Mouse (Mus musculus): Measurements from ENCODE around the gene Dnaic1.

Gene Dnaic1

DNA sequence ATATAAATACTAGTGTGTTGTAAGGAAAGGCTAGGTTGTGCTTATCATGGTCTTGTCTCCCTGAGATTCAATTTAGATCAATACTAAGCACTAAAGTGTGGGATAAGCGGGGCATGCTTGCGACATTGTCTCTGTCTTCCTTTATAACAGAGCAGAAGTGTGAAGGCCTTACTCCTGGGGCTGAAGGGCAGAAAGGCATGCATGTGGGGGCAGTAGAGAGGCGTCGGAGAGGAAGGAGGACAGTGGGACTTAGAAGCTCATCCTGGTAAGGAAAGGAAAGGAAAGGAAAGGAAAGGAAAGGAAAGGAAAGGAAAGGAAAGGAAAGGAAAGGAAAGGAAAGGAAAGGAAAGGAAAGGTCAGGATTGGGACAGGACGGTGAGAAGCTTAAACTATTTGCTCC, 1.9 kb downstream of the Dnaic1 start:
- DNase-seq (ENCODE audit: low read depth) = peak; percentile 26

DNA sequence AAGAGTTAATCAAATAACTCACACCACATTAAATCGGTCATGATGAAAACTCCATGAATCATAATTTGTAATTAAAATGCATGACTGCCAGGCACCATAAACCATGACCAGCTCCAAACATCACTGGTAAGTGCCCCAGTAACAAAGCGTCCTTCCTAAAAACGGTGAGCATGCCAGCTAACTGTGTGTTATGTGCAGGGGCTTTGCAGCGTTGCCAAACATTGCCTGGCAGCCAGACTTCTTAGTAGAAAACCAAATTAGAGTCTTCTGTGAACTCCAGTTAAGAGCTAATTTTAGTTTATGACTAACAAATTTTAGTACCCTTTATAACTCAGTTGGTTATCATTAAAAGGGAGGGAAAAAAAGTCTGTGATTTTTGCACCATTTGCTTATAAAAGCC, 3.9 kb downstream of the Dnaic1 start:
- no peak for DNase-seq (ENCODE audit: low read depth)

DNA sequence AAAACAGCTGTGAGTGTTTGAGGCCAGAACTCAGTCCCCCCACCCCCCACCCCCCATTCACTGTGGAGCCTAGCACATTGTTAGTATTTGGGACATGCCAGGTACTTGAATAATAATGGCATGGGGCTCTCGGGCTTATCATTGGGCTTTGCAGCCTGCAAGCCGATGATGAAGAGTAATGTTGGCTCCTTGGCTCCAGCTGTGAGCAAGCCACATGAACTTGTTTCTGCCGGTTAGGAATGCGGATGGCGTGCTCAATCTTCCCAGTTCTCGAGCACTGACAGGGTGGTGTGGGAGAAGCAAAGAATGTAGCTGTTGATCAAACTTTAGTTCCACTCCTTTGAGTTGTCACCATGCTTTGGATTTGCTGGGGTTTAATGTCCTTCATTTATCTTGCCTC, 6.3 kb downstream of the Dnaic1 start:
- DNase-seq (ENCODE audit: low read depth) = no peak

DNA sequence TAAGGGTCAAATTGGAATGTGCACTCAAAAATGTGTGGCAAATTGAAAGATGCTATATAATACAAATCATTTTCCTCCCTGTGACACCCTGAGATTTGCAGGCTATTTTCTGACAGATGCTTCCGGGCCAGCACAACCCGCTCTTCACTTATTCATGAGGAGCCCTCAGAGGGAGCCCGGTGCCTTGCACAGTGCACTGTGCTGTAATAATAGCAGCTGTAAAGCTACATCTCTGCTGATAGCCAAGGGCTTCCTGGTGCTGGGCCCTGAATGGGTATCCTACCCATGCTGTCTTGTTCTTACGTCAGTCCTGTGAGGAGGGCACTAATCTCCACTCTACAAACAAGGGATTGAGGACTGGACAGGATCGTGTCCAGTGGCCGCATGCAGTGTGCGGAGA, 13.8 kb downstream of the Dnaic1 start:
- no peak for DNase-seq (ENCODE audit: low read depth)

DNA sequence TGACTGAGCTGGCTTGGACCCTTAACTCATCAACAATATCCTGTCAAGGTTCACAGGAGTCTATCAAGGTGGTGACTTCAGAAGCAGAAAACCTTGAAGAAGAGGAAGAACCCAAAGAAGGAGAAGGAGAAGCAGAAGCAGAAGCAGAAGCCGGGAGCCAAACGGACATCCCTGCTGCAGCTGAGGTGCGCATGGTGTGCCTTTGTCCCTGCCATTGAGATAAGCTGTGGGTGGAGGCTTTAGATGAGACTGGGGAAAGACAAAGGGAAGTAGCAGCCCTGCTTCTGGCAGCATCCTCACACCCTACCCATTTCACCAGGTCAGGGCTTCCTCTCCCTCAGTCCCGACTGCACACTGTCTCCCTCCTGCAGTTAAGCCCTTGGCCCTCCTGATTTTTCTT, 33.2 kb downstream of the Dnaic1 start:
- no peak for DNase-seq (ENCODE audit: low read depth)

DNA sequence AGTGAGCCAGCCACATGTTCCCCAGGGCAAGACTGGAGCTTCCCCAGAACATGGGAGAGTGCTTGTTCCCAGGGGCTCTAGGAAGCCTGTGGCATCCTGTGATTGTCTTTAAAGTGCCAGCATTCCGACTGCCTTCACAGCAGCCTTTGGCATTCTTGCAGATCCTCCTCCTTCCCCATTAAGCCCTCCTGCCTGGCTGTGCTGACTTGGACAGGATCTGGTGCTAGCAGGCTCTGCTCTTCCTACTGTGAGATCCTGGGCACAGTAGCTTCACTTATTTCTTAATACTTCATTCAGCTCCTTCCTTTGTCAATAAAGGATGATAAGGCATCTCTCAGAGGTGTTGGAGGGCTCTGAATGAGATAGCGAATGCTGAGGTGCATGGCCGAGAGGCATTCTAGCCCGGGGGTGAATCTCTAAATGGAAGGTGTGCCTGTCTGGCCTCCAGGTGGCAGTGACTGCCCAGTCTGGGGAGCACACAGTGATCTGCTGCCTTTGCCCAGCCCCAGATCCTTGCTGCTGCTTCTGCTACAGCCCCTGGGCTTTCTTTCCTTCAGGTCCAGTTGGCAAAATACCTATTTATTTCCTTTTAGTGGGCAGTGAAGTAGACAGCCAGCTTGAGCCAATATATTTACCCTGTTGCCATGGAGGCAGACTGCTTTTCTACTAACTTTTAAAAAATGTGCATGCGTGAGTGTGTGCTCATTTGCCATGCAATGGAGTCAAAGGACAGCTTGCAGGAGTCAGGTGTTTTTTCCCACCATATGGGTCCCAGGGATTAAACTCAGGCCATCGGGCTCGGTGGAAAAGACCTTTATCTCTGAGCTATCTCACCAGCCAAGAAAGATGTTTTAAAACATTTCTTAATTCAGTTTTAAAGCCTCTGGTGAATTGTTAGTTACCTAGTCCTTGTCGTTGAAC, 35.2 kb downstream of the Dnaic1 start:
- DNase-seq (ENCODE audit: low read depth) = peak; percentile 21

DNA sequence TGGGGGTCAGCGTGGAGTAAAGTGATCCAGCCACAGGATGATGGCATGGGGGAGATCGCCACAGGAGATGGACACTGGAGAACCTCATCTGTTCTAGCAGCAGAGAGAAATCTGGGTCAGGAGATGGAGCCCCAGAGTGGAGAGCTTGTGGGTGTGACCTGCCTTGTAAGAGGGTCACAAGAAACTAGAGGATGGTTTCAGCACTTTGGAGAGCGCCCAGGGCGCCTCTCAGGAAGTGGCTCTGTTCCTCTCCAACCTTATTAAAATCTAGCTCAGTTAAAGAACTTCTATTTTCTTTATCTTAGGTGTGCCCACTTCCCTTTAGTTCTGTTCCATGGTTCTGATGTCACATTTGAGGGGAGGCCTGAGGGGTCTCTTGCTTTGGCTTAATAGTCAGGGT, 37.2 kb downstream of the Dnaic1 start:
- peak; percentile 82 for DNase-seq (ENCODE audit: low read depth)

DNA sequence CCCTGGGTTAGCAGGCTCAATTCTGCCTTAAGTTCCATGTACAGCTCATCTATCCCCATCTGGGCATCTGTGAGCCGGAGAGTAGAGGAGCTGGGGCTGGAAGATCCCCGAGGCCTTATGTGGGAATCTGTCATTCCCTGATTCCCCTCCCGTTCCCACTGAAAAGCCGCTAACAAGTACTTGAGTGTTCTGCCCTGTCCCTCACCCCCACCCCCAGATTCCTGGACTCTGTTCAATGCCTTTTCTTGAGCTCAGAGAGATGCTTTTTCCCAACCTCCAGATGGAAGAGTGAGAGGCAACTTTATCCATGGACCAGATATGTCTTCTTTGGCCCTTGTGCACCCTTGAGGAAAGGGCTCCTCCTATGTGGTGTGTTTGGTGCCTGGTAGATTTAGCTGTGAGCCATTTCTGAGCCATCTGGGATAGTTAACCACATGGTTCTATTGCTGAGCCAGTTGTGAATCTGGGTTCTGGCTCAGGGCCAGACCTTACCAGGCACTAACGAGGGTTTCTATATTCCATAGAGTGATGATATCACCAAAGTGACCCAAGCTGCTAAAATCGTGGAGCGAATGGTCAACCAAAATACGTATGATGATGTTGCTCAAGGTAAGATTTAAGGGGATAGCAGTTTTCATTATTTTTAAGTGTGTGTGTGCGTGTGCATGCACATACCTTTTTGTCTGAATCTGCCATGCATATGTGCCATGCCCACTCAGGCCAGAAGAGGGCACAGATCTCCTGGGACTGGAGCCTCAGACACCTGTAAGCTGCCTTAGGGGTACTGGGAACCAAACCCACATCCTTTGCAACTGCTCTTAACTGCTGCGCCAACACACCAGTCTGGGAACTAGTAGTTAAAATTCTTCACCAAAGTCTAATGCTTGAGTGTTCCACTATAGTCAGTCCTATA, 40.4 kb downstream of the Dnaic1 start:
- DNase-seq (ENCODE audit: low read depth) = no peak

DNA sequence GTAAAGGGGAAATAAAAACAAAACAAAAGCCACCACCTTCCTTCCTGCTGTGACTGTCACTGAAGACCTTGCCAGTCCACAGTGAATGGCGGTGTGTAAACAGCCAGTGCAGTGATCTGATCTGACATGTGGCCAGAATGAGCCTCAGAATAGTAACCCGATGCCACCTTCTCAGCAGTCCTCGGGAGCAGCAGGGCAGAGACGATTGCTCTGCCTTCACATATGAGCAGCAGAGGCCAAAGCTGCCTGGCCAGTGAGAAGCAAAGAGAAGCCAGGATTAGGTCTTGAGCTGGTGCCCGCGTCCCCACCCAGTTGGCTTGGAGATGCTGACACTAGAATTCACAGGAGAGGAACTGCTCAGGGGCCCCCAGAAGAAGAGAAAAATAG, 41.0 kb downstream of the Dnaic1 start:
- DNase-seq (ENCODE audit: low read depth) = peak; percentile 71

DNA sequence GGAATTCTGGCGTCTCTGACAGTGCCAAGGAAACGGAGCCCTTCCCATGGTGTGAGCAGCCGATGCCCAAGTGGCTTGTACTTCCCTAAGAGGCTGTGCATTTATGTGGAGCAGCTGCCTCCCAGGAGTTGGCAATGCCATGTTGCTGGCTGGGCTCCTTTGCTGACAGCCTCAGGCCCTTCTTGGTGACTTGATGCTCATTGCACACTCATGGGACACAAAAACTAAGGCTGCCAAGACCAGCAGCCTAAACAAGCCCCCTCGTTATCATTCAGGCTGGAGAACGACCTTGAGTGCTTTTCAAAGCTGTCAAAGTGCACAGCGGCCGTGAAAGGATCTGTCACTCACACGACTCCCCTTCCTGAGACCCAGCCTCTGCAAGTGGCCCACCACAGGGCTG, 42.6 kb downstream of the Dnaic1 start:
- DNase-seq (ENCODE audit: low read depth) = no peak

DNA sequence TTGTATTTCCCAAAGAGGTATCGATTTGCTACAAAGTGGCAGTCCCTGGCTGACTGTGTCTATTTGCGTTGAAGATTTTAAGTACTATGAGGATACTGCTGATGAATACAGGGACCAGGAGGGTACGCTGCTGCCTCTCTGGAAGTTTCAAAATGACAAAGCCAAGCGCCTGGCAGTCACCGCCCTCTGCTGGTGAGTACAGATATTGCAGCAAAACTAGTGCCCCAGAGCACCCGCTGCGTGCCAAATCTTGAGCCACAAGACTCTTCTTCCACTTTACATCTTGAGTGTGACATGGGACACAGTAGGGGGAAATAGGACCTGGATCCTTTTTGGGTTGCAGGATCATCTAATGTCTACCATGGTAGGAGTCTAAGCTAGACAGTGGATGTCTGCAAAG, 44.6 kb downstream of the Dnaic1 start:
- peak; percentile 71 for DNase-seq (ENCODE audit: low read depth)

DNA sequence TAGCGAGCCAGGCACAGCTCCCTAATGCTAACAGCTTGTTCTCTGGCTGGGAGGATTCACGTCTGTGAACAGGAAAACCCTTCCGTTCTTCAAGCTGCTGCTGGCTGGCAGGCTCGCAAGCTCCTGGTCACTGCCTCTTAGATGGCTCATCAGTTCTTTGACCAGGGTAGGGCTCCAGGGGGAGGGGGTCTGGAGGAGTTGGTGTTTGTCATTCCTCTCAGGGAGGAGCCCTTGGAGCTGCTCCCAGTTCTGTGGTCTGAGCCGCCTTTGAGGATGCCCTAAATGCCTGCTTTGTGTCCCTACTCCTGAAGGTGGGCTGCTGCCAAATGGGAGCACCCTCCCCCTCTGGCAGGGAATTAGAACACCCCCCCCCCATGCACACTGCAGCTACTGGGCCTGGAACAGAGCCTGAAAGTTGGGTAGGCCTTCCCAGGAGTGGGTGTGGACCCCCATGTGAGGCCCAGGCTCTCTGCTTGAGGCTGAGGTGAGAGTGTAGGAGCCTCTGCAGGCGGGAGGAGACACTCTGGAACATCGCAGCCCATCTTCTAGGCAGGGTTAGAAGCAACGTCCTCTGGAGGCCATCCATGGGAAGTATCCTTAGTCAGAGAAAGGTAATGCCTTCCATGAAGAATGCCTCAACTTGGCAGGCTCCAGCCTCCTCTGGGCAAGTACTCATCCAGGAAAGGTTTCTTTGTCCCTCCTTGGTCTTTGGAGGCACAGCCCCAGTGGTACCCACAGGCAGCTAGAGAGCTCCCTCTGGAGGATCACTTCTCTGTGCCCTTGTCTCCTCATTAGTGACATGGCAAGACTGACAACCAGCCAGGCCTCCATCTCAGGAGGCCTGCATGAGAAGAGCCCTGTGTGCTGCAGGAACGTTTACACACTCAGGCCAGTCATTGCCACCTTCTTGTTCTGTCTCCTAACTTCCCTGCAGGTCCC, 46.4 kb downstream of the Dnaic1 start:
- no peak for DNase-seq (ENCODE audit: low read depth)

DNA sequence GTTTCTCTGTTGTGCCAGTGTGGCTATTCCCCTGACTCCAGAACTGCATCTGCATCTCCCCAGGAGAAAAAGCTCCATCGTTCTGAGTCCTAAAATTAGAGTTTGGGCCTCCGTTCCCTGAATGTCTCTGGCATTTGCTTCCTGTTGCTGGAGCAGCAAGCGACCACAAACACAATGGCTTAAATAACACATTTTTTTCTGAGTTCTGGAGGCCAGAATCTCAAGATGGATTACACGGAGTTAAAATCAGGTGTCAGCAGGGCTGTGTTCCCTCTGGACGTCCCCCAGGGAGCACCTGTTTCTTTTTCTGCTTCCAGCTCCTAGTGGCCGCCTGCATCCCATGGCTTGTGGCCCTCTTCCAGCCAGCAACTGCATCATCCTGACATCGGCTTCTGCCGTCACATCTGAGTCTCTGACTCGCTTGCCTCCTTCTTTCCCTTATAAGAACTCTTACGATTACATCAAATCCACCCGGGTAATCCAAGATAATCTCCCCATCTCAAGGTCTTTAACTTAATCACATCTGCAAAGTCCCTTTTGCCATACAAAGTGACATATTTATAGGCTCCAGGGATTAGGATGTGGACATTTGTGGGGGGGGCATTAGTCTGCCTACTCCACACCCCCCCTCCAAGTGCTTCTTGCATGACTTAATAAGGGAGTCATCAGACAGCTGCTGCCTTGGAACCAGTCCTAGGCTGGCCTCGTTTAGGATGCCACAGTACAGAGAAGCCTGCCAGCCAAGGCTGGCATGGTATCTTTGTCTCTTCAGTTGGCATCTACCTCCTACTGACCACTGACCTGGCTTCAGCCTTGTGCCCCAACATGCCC, 49.6 kb downstream of the Dnaic1 start:
- DNase-seq (ENCODE audit: low read depth) = no peak

DNA sequence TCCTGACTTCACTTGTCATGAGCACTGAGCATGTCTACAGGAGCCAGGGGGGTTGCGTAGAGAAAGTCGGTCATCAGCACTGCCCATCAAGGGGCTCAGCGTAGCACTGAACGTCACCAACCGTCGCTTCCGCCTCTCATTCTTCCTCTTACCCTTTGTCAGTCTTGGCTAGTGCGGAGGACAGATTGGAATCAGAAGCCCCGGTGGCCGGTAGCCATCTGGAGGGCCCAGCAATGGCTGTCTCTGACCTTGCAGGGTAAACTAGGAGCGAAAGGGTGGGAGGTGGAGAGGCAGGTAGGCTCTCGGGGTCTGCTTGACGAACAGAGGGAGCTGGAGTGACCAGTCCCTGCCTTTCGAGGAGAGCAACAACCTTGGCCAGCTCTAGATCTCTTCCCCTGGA, 52.5 kb downstream of the Dnaic1 start:
- DNase-seq (ENCODE audit: low read depth) = no peak

DNA sequence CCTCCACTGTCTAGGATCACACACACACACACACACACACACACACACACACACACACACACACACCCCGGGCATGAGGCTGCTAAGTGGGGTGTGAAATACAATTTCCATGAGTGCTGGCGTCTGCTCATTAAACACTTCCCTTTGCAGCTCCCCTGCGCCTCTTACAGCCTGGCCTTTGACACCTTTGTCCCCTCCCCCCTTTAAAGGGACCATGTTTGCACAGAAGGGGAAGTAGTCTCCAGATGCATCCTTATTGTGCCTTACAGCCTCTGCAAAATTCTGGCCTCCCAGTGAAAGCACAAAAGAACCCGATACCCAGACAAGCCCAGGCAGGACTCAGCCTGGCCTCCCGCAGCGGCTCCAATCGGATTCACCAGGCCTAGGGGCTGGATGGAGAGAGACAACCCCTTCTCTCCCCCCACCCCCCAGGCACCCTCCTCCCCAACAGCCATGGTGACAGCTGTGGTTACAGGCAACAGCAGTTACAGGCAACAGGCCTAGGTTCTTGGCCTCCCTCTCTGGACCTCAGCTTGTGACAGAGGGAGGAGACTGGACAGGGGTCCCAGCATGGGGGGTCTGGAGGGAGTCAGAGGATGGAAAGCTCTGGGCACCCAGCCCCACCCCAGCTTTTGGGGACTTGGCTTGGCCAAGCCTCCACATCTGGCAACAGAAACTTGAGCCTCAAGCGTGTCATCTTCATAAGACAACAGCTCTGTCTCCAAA, 58.8 kb downstream of the Dnaic1 start:
- DNase-seq (ENCODE audit: low read depth) = peak; percentile 90

DNA sequence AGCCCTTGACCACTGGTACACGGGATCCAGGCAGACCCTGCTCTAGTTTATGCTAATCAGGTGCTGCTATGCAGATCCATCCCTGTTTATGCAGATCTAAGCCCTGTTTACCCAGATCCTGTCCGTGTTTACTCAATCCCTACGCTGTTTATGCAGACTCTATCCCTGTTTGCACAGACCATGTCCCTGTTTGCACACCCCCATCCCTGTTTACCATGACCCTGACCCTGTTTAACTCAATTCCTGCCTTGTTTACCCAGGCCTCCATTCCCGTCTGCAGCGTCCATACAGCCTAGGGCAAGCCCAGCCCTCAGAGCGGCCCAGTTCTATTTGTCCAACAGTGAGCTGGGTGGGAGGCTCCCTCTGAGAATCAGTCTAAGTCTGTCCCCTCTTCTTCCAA, 60.6 kb downstream of the Dnaic1 start:
- DNase-seq (ENCODE audit: low read depth) = no peak

DNA sequence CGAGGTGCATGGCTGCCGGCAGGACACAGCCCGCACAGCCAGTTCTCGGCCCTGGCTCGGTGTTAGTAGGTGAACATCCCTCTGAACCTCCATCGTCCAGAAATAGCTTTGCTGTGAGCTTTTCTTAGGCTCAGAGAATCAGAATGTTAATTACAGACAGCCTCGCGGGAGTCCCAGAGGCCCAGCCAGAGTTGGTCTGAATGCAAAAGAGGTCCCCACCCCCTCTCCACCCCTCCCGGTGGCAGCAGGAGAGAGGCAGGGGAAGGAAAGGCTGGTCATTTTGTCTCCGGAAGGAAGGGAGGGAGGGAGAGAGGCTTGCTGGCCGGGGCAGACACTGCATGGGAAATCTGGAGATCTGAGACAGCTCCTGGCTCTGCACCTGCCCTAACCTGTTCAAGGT, 61.8 kb downstream of the Dnaic1 start:
- DNase-seq (ENCODE audit: low read depth) = peak; percentile 71

DNA sequence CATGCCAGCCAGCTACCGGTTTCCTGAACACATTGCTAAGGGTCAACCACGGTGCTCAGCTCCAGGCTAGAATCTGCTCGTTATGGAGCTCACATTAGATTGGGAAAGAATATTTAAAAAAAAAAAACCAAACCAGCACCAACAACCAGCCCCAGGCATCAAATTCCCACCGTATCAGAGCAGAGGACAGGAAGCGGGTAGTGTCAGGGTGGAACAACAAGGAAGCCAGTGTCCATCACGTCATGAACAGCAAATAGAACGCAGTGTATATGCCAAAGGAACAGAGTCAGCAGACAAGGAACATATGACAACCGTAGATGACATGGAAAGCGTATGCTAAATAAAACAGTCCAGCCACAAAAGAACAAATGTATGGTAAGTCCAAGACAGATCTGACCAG, 63.4 kb downstream of the Dnaic1 start:
- DNase-seq (ENCODE audit: low read depth) = peak; percentile 59

DNA sequence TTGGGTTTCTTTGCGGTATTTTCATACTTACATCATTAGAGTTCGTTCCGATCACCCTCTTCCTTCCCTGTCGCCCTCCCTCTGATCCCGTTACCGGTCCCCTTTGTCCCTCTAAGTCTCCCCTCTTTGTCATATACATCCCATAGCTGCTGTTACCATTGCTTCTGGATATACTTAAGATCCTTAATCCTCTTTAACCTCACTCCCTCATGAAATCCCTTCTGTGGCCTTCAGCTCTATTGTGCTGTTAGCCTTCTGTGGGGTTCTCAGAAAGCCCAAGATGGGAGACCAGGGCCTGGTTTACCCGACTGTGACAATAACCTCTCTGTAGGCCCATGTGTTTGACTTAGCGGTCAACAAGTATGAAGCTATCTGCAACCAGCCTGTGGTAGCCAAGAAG, 65.1 kb downstream of the Dnaic1 start:
- no peak for DNase-seq (ENCODE audit: low read depth)

DNA sequence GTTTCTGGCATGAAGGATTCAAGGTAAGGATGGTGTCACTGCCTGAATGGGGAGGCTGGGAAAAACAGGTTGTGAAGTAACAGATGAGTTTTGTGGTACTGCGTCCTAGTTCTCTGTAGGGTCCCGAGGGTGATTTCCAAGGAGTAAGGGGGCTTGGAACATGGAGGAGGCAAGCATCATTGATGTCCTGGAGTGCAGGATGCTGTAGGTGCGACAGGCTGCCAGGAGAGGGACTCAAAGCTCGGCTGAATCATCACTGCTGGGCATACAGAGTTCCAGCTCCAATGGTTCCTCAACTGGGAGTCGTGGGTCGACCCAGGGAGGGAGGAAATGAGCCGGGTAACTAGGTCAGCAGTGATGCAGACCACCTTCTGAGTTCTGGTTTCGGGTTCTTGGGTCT, 65.6 kb downstream of the Dnaic1 start:
- DNase-seq (ENCODE audit: low read depth) = no peak

Data from 416B (cell line).